Mouse (Mus musculus): ENCODE measurements around the gene Plekhd1.

DNA sequence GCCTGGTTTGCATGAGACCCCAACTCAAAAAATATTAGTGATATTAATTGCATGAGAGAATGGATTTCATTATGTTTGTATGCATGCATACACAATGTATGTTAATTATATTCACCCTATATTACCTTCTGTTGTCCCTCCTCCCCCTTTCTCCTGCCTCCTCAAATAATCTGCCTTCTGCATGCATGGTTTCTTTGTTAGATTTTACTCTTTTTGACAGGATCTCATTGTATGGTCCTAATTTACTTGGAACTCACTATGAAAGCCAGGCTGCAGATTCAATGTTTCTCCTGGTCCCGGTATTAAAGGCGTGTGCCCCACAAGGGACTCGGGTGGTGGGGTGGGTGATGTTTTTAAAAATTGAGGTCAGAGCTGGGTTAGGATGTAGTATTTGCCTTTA lies 8.1 kb upstream of the Plekhd1 start:
- TF ChIP-seq CTCF (IDR thresholded peaks at IDR 0.05; ENCODE audit: borderline replicate concordance, insufficient read depth, low read length) (no peak), POLR2A (IDR thresholded peaks at IDR 0.05; ENCODE audit: low read depth, low read length) (no peak)
